Mouse (Mus musculus): ENCODE results near the gene Scube2.

- TF ChIP-seq CTCF (conservative IDR thresholded peaks at IDR 0.05; ENCODE audit: insufficient read depth, insufficient read length, low read depth, low read length) (no peak), POLR2A (IDR thresholded peaks at IDR 0.05; ENCODE audit: low read depth, low read length) (no peak)
Measured at GRCm38 (mm10) chr7:109871232-109871631, 5.8 kb upstream of the Scube2 start.

Data from kidney, adult 2 months (tissue).